Mouse (Mus musculus) CH12.LX (cell line): ENCODE results near the gene Tmem164. TPM values are rescaled to one million over a fixed set of nuclear protein-coding genes. Genes with fewer than 3 reads are reported as not detected.

Experiments
- DNase-seq: peaks from one replicate; pipeline ENCODE4 v3.0.0-alpha.2; 2013; ENCODE audit errors: extremely low read depth
- H3K27ac ChIP-seq: 2 replicates; pipeline ENCODE4 v1.5.1; 2012; ENCODE audit warnings: low read depth, mild to moderate bottlenecking, control low read depth, moderate library complexity; ENCODE audit not compliant: insufficient read depth
- H3K27me3 ChIP-seq: replicated peaks from 2 replicates; pipeline ENCODE3; 2012; ENCODE audit warnings: inconsistent platforms
- H3K36me3 ChIP-seq, 2 experiments: replicated peaks in 1 of 2; 2 replicates each; pipeline versions ENCODE3 to v1.6.1; 2012; ENCODE audit warnings: inconsistent platforms in 1 of 2, low read length in 1 of 2, mild to moderate bottlenecking in 1 of 2, mixed read lengths in 1 of 2, moderate library complexity in 1 of 2; ENCODE audit not compliant: control insufficient read depth in 1 of 2, insufficient read depth in 1 of 2
- H3K4me1 ChIP-seq, 2 experiments: 2 replicates each; pipeline ENCODE4 v1.6.1; 2012; ENCODE audit warnings: inconsistent platforms in 1 of 2, moderate library complexity in 1 of 2; ENCODE audit not compliant: insufficient read depth in 2 of 2, control insufficient read depth in 1 of 2
- H3K4me2 ChIP-seq: 2 replicates; pipeline ENCODE4 v1.6.1; 2012; ENCODE audit warnings: low read depth, mild to moderate bottlenecking, control low read depth; ENCODE audit not compliant: poor library complexity, insufficient read depth, severe bottlenecking
- H3K4me3 ChIP-seq, 3 experiments: fragments of 150-350 bp in 1 of 3; sonication (generic) in 1 of 3; replicated peaks in 1 of 3; 2 replicates each; pipeline versions ENCODE3 to v1.5.1; 2011 to 2012; ENCODE audit warnings: low read depth in 2 of 3, low read length in 2 of 3, mild to moderate bottlenecking in 2 of 3, moderate library complexity in 2 of 3, control low read depth in 1 of 3, improper control_type of control experiment in 1 of 3, inconsistent platforms in 1 of 3, mixed read lengths in 1 of 3; ENCODE audit not compliant: poor library complexity in 1 of 3
- H3K79me2 ChIP-seq: replicated peaks from 2 replicates; pipeline ENCODE4 v1.6.1; 2012; ENCODE audit warnings: mild to moderate bottlenecking, moderate library complexity; ENCODE audit not compliant: control insufficient read depth, poor library complexity, insufficient read depth, severe bottlenecking; ENCODE audit errors: extremely low read depth
- H3K9ac ChIP-seq: 2 replicates; pipeline ENCODE4 v1.6.1; 2012; ENCODE audit warnings: low read depth, mild to moderate bottlenecking, control low read depth, moderate library complexity; ENCODE audit not compliant: insufficient read depth
- H3K9me3 ChIP-seq: replicated peaks from 2 replicates; pipeline ENCODE3; 2012; ENCODE audit warnings: low read length, inconsistent platforms, mixed read lengths
- BHLHE40 ChIP-seq: IDR thresholded peaks from 2 replicates; pipeline ENCODE4 v1.6.1; 2011; ENCODE audit warnings: mild to moderate bottlenecking, low read depth, low read length, improper control_type of control experiment
- CHD2 ChIP-seq: IDR thresholded peaks from 2 replicates; pipeline ENCODE4 v1.6.1; 2011; ENCODE audit warnings: low read length, improper control_type of control experiment
- CTCF ChIP-seq, 2 experiments: IDR thresholded peaks in 1 of 2; conservative IDR thresholded peaks in 1 of 2; 2 replicates each; pipeline ENCODE4 v1.5.1; 2011 to 2012; ENCODE audit warnings: low read depth in 2 of 2, low read length in 2 of 2, improper control_type of control experiment in 1 of 2, inconsistent platforms in 1 of 2, mild to moderate bottlenecking in 1 of 2, moderate library complexity in 1 of 2
- E2F4 ChIP-seq: IDR thresholded peaks from 2 replicates; pipeline ENCODE4 v1.6.1; 2011; ENCODE audit warnings: low read depth, low read length, improper control_type of control experiment; ENCODE audit not compliant: insufficient replicate concordance
- ELF1 ChIP-seq: IDR thresholded peaks from 2 replicates; pipeline ENCODE4 v1.6.1; 2014; ENCODE audit warnings: low read depth, mild to moderate bottlenecking, inconsistent platforms, low read length, improper control_type of control experiment
- EP300 ChIP-seq: IDR thresholded peaks from 2 replicates; pipeline ENCODE4 v1.6.1; 2011; ENCODE audit warnings: low read length, improper control_type of control experiment
- JUND ChIP-seq: conservative IDR thresholded peaks from 2 replicates; pipeline ENCODE4 v1.6.1; 2011; ENCODE audit warnings: low read depth, low read length, improper control_type of control experiment
- MAZ ChIP-seq: IDR thresholded peaks from 2 replicates; pipeline ENCODE4 v1.6.1; 2012; ENCODE audit warnings: low read depth, mild to moderate bottlenecking, inconsistent platforms, low read length, improper control_type of control experiment, moderate library complexity
- MXI1 ChIP-seq: IDR thresholded peaks from 2 replicates; pipeline ENCODE4 v1.6.1; 2011; ENCODE audit warnings: mild to moderate bottlenecking, low read depth, low read length, improper control_type of control experiment
- MYC ChIP-seq: IDR thresholded peaks from 2 replicates; pipeline ENCODE4 v1.6.1; 2011; ENCODE audit warnings: low read depth, mild to moderate bottlenecking, improper control_type of control experiment, low read length
- NRF1 ChIP-seq: IDR thresholded peaks from 2 replicates; pipeline ENCODE4 v1.6.1; 2014; ENCODE audit warnings: low read depth, mild to moderate bottlenecking, inconsistent platforms, low read length, improper control_type of control experiment, moderate library complexity
- PAX5 ChIP-seq: IDR thresholded peaks from 2 replicates; pipeline ENCODE4 v1.6.1; 2012; ENCODE audit warnings: low read length, inconsistent platforms, mixed read lengths
- RAD21 ChIP-seq: IDR thresholded peaks from 2 replicates; pipeline ENCODE4 v1.6.1; 2011; ENCODE audit warnings: low read depth, mild to moderate bottlenecking, low read length, improper control_type of control experiment, moderate library complexity
- RCOR1 ChIP-seq: conservative IDR thresholded peaks from 2 replicates; pipeline ENCODE4 v1.6.1; 2012; ENCODE audit warnings: low read depth, mild to moderate bottlenecking, inconsistent platforms, low read length, improper control_type of control experiment
- TBP ChIP-seq: conservative IDR thresholded peaks from 2 replicates; pipeline ENCODE4 v1.6.1; 2011; ENCODE audit warnings: low read depth, low read length, improper control_type of control experiment
- USF1 ChIP-seq: IDR thresholded peaks from 2 replicates; pipeline ENCODE4 v1.6.1; 2014; ENCODE audit warnings: low read depth, mild to moderate bottlenecking, inconsistent platforms, low read length, improper control_type of control experiment
- USF2 ChIP-seq: conservative IDR thresholded peaks from 2 replicates; pipeline ENCODE4 v1.6.1; 2011; ENCODE audit warnings: low read depth, low read length, improper control_type of control experiment
- ZC3H11A ChIP-seq: IDR thresholded peaks from 2 replicates; pipeline ENCODE4 v1.6.1; 2012; ENCODE audit warnings: low read depth, mild to moderate bottlenecking, inconsistent platforms, low read length, improper control_type of control experiment
- ZKSCAN1 ChIP-seq: IDR thresholded peaks from 2 replicates; pipeline ENCODE4 v1.6.1; 2012; ENCODE audit warnings: low read depth, inconsistent platforms, low read length, improper control_type of control experiment, borderline replicate concordance
- dilution Hi-C: fragments of 300-500 bp; cut with MboI; formaldehyde crosslinking; loops from 2 replicates; pipeline ENCODE4 v1.14.3; 2020; ENCODE audit warnings: low sequenced_read_pairs; ENCODE audit not compliant: extremely low pct_unique_long_range_greater_than_20kb, extremely low pct_ligation_motif_present
- in situ Hi-C: fragments of 300-500 bp; cut with MboI; formaldehyde crosslinking; loops from 3 replicates; pipeline ENCODE4 v1.14.3; 2019; ENCODE audit warnings: low sequenced_read_pairs, low pct_ligation_motif_present, low pct_unique_long_range_greater_than_20kb, mixed read lengths
- polyA plus RNA-seq: library from polyadenylated mRNA; unstranded; fragments of >175 nt; gene quantifications from 2 replicates; pipeline ENCODE4 v1.2.1, GENCODE M21; 2012; ENCODE audit warnings: low read depth; ENCODE audit not compliant: insufficient read length
- total RNA-seq, 2 experiments: library from RNA; depleted of rRNA; stranded (reverse); fragments of 300-350 nt in 1 of 2; fragments of >200 nt in 1 of 2; gene quantifications; 2 replicates each; pipeline ENCODE4 v1.2.3; 2012 to 2014

Tmem164 gene
- total and polyA plus RNA-seq, 3 experiments: 19.2 to 22.7 (median 21.5) TPM

GRCm38 (mm10) chrX:142834807-142835206 is 153.6 kb downstream of the Tmem164 start:
- H3K4me3 ChIP-seq: no peak overlapping the region
- H3K27me3 ChIP-seq: no peaks in the 10 kb centered on the region
- peaks cover 0 to 12% of the 10 kb centered on the region in 2 experiments; a peak in 1 of 4 replicates for H3K4me1 ChIP-seq
- no peaks in the 10 kb centered on the region for H3K79me2 ChIP-seq
- no peaks in the 10 kb centered on the region for H3K9me3 ChIP-seq
- no peak for DNase-seq
- H3K36me3 ChIP-seq: peaks cover 10 to 53% of the 10 kb centered on the region in 2 experiments
- dilution Hi-C loops: no loop called here
- H3K4me2 ChIP-seq: no peak overlapping the region
- TF ChIP-seq RAD21 (no peak), USF1 (no peak)
- in situ Hi-C loops: no loop called here
- H3K27ac ChIP-seq: no peak overlapping the region
- H3K9ac ChIP-seq: no peak overlapping the region

- H3K4me3 ChIP-seq: no peak overlapping the region
- no peaks in the 10 kb centered on the region for H3K9me3 ChIP-seq
- H3K9ac ChIP-seq: no peak overlapping the region
- dilution Hi-C loops (no loop called here), in situ Hi-C loops (no loop called here)
- H3K27me3 ChIP-seq: no peaks in the 10 kb centered on the region
- TF ChIP-seq BHLHE40 (no peak), E2F4 (no peak), MXI1 (no peak), TBP (no peak), ZKSCAN1 (no peak), CTCF (conservative IDR thresholded peaks at IDR 0.05 in 1 of 2, IDR thresholded peaks at IDR 0.05 in 1 of 2; ENCODE audit: low read depth in 2 of 2, low read length in 2 of 2) (no peak), JUND (no peak), MYC (no peak), ZC3H11A (no peak), CHD2 (no peak), ELF1 (no peak), PAX5 (no peak), EP300 (no peak), RCOR1 (no peak), MAZ (no peak), RAD21 (no peak), NRF1 (no peak), USF2 (no peak)
- H3K79me2 ChIP-seq: no peaks in the 10 kb centered on the region
- no peak overlapping the region for H3K4me2 ChIP-seq
- H3K4me1 ChIP-seq: peaks cover 0 to 12% of the 10 kb centered on the region in 2 experiments; a peak in 1 of 4 replicates
- H3K36me3 ChIP-seq: peaks cover 10 to 49% of the 10 kb centered on the region in 2 experiments
- H3K27ac ChIP-seq: no peak overlapping the region
- DNase-seq: no peak
Observed at GRCm38 (mm10) chrX:142836399-142836798, 155.2 kb downstream of the Tmem164 start.
